Mouse (Mus musculus) G1E (cell line): Measurements from ENCODE around the gene Iqcf3.

ENCODE experiments used
- CTCF ChIP-seq: IDR thresholded peaks from 2 replicates; pipeline ENCODE4 v1.5.1; 2012; ENCODE audit warnings: low read depth, low read length, inconsistent platforms, mixed read lengths
- GATA1 ChIP-seq: IDR thresholded peaks from 2 replicates; pipeline ENCODE4 v1.6.1; 2012; ENCODE audit warnings: borderline replicate concordance, low read length, inconsistent platforms, mixed read lengths
- GATA2 ChIP-seq: IDR thresholded peaks from 2 replicates; pipeline ENCODE4 v1.6.1; 2012; ENCODE audit warnings: low read depth, low read length, inconsistent platforms, borderline replicate concordance
- POLR2AphosphoS5 ChIP-seq: IDR thresholded peaks from 2 replicates; pipeline ENCODE4 v1.6.1; 2012; ENCODE audit warnings: low read depth, low read length, inconsistent platforms; ENCODE audit not compliant: insufficient replicate concordance
- TAL1 ChIP-seq: conservative IDR thresholded peaks from 2 replicates; pipeline ENCODE4 v1.6.1; 2012; ENCODE audit warnings: low read depth, low read length, inconsistent platforms, mixed read lengths

DNA sequence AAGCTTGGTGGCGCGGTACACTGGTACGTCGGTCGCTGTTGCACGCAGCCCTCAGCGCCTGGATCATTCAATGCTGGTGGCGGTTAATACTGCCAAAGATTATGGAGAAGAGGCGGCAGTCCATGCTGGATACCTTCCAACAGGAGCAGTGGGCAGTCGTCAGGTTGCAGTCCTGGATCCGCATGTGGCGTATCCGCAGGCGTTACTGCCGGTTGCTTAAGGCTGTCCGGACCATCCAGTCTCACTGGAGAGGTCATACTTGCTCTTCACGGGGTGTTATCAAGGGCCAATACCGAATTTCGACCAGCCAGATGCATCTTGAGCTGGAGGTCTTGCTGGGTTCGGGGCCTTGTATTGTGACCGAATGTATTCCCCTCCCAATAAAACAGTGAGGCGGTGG is 59.6 kb downstream of the Iqcf3 start:
- TF ChIP-seq CTCF (no peak), POLR2AphosphoS5 (no peak), GATA2 (no peak), TAL1 (no peak), GATA1 (no peak)
